Mouse (Mus musculus) NIH3T3 (cell line): Measurements from ENCODE around the gene Rps21.
"Not testable (repeated sequence)": the region's sequence is repeated elsewhere in the genome, so short reads cannot be mapped to it uniquely, and the experiment has no call there.

Experiments used
- DNase-seq: peaks from one replicate; pipeline ENCODE4 v3.0.0-alpha.2; 2012; ENCODE audit warnings: low read depth

Gene Rps21

DNA sequence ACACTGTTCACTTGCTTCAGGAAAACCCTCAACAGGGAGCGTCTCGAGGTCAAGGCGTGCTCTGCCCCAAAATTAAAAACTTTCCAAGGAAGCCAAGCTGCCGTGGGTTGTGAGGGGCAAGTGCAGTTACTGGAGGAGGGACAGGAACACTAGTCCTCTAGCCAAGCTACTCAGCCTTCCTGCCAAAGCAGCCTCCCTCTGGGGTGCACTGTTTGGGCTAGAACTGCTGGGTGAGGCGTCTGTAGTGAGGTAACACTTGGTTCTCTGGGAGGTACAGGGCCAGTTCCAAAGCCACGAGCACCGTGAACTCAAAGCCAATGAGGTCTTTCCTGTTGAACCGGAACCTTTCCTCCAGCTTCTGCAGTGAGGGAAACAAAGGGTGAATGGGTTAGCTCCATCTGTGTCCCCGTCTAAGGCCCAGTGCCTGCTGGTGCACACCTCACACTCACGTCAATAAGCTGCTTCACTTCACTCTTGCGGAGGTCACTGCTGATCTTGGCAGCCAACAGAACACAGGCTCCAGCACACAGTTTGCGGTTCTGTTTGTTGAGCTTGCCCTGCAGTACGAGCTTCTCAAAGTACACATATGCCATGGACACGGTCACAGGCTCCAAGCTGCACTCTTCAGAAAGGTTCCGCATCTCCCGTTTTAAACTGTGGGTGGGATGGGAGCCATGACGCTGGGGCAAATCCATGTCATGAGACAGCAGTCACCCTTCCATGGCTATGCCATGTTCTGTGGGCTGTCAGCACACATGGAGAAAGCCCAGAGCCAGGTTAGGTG, 2.8 kb downstream of the Rps21 start:
- not testable (repeated sequence) for DNase-seq

GRCm38 (mm10) chr2:180260610-180261480, 3.7 kb downstream of the Rps21 start:
- DNase-seq: no peak

DNA sequence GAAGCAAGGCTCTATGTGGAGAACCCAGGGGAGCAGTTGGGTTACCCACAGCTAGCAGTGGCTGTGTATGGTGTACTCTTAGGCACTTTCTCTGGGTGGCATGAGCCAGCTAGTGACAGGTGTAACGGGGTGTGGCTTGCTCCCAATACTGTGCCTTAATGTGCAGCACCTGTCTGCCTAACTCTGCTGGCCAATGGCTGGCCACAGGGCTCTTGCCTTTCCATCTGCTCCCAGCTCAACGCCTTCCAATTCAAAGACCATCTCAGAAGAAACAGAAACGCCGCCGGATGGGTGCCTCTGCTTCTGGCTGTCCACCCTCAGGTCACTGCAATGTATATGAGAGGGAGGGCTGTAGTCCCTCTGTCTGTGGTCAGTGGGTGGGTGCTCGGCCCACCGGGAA, 4.7 kb downstream of the Rps21 start:
- no peak for DNase-seq

GRCm38 (mm10) chr2:180262441-180262840, 5.3 kb downstream of the Rps21 start:
- no peak for DNase-seq

DNA sequence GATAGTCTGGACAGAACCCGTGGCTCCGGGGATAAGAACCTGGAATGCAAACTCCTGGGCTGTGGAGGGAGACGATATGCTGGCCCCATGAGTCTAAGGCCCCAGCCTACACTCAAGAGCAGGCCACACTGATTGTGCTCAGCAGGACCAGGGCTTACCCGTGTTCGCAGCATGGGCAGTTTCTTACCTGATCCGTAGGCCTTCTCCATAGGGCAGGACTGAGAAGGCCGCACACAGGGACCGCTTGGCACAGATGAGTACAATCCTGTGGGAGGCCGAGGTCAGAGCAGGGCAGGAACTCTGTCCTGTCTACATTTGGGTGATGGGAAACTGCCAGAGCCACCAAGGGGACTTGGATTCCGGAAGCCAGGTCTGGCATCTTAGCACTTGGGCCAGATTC, 5.7 kb downstream of the Rps21 start:
- no peak for DNase-seq

GRCm38 (mm10) chr2:180267955-180268354, 10.8 kb downstream of the Rps21 start:
- no peak for DNase-seq

DNA sequence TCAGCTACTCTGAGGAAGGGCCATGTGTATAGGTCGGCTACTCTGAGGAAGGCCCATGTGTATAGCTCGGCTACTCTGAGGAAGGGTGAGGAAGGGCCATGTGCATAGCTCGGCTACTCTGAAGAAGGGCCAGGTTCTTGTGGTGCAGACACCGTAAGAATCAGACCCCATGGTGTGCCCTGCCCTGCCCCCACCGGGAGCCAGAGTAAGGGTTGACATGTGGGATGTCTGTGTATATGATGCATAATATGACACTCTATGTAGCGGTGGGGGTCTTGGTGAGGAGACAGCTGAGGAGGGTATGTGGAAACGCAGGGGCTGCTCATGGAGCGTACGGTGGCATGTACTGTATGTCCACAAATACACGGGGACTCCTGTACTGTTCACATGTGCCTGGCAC, 12.2 kb downstream of the Rps21 start:
- DNase-seq: no peak

DNA sequence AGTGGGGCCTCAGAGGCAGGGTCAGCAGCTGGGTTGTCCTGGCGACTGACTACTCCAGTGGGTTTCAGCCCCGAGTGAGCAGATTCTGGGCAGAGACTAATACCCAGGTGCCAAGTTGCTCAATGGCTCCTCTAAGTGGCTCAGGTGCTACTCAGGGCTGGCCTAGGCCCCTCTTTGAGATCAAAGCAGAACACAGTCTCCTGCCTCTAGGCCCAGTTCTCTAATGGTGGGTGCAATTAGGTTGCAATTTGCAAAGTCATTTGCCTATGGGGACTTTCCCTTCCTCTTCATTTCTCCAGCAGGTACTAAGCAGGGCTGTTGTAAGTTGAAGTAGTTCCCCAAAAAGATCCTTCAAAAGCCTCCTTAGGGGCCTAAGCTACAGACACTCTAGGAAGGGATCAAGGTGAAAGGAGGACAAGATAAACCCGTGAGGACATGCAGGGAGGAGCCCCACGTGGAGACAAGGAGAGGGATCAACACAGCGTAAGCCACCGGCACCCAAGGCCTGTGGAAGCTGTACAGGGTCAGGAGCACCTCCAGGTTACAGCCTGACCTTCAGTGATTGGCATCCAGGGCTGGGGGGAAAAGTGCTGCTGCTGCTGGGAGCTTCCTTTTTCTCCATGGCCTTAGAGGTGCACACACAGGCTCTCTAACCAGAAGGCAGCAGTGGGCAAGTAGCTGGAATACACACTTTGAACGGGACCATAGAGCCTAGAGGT, 13.5 kb downstream of the Rps21 start:
- DNase-seq: no peak

DNA sequence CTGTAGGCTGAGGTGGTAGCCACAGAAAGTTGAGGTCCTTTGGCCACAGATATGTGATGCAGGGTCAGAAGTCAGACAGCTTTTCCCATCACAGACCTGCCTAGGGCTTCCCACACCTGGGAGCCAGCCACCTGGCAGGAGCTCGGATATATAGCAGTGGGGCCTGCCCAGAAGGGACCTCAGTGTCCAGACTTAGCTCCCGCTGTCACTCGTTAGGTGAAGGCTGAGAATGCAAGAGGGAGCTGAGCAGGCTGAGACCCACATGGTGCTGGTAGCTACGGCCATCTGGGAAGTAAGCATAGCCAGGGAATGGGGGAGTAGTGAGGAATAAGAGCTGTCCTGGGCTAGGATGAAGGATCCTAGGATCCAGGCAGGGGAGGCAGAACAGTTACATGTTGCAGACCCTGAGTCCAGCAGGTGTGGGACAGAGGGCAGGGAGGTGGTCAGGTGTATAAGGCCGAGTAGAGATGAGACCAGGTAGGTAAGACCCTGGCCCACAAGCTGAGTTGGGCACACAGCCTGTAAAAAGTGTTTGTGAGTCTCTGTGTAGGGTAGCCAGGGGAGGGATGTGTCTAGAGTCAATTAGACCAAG, 14.7 kb downstream of the Rps21 start:
- no peak for DNase-seq

- DNase-seq: no peak
Measured at GRCm38 (mm10) chr2:180272884-180273321, 15.7 kb downstream of the Rps21 start.

- DNase-seq: peak; percentile 97
Measured at GRCm38 (mm10) chr2:180273394-180274244, 16.4 kb downstream of the Rps21 start, which contains the start of gene Cables2. Cables2 (minus strand) TSS chr2:180273496.

GRCm38 (mm10) chr2:180274523-180274922, 17.3 kb downstream of the Rps21 start:
- no peak for DNase-seq

DNA sequence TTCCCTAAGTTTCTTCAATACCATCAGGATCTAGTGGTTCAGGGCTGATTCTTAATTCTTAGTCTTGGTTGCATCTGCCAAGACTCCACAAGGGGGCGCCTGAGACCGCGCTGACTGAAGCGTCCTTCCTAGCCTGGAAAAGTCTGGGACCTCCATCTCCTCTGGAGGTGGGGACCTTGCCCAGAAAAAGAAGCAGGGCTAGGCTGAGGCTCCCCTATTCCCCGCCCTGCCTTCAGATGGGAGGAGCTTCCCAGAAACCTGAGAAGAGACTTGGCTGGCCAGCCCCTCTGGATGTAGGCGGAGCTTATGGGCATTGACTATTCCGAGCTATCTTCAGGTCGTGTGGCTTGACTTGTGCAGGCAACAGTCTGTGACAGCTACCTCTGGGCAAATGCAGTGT, 18.7 kb downstream of the Rps21 start:
- peak; percentile 86 for DNase-seq

GRCm38 (mm10) chr2:180276385-180276784, 19.2 kb downstream of the Rps21 start:
- DNase-seq: no peak

DNA sequence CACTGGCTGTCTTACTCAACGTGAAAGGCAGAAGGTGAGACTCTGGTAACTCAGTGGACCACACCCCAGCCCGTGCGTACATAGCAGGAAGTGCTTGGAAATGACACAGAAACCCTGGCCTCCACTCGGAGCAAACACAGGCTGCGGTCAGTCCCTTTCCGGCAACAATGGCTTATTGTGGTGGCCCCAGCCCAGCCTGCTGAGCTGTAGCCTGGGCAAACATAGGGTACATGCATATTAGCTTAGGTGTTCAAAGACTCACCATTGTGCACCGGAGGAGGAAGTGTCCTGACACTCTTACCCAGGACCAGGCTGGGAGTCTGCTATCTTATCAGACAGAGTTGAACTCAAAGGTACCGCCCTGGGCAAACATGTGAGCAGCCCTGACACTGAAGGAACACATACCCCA, 19.7 kb downstream of the Rps21 start:
- no peak for DNase-seq

GRCm38 (mm10) chr2:180277773-180278320, 20.7 kb downstream of the Rps21 start:
- no peak for DNase-seq

DNA sequence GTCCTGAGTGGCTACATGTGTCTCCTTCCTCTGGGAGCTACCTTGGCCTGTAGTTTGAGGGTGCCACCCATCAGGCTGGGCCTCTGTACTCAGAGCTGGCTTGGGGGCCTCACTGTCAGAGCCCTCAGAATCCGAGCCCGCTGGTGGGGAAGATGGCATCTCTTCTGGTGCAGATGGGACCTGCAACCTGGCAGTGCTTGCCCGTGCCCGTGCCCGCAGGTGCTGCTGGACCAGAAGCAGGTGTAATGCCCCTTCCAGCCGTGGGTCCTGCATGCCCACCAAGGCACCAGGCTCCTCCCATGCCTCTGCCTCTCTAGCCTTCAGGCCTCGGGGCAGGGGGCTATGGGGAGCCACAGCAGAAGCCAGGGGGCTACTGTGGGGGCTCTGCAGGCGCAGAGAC, 22.1 kb downstream of the Rps21 start:
- no peak for DNase-seq

- DNase-seq: no peak
Measured at GRCm38 (mm10) chr2:180288966-180289365, 31.8 kb downstream of the Rps21 start.

GRCm38 (mm10) chr2:180289440-180290108, 32.4 kb downstream of the Rps21 start, which contains the start of gene Rbbp8nl:
Rbbp8nl (minus strand) TSS chr2:180289879.
- no peak for DNase-seq

DNA sequence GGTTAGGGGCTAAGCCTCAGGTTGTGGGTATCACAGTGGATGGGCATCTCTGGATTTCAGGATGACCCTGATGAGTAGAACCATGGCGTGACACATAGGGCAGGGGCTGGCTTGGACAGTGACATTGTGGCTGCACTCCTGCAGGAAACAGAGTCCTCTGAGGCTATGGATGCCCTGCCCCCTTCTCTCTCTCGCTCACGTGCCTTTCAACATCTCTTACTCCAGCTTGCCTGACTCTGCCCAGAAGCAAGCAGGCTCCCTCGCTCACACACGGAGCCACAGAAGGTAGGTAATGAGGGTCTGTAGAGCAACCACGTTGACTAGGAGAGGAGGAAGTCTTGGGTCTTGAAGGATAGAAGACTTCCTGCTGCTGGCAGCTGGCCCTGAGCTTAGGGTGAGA, 33.3 kb downstream of the Rps21 start:
- no peak for DNase-seq
